Mouse (Mus musculus) duodenum, adult 2 months (tissue): ENCODE data around the gene P4hb. TPM values are rescaled to one million over a fixed set of nuclear protein-coding genes. Genes with fewer than 3 reads are reported as not detected.

Experiments used
- polyA plus RNA-seq: library from polyadenylated mRNA; depleted of rRNA; stranded (reverse); fragments of >200 nt; gene quantifications from 2 replicates; pipeline ENCODE4 v1.2.3, GENCODE M21; 2012; ENCODE audit warnings: low replicate concordance; rRNA removed

P4hb gene
- 428 and 758 TPM in 2 replicates for polyA plus RNA-seq

GRCm38 (mm10) chr11:120572752-120573584, at the start of gene P4hb:
P4hb (minus strand) TSS chr11:120573253.

GRCm38 (mm10) chr11:120617519-120618112, 44.6 kb upstream of the P4hb start, which contains the start of gene Pcyt2:
Pcyt2 (minus strand) TSS chr11:120617936.

GRCm38 (mm10) chr11:120608241-120609034, 35.4 kb upstream of the P4hb start, which contains the start of gene Npb:
Npb (plus strand) TSS chr11:120608477.

DNA sequence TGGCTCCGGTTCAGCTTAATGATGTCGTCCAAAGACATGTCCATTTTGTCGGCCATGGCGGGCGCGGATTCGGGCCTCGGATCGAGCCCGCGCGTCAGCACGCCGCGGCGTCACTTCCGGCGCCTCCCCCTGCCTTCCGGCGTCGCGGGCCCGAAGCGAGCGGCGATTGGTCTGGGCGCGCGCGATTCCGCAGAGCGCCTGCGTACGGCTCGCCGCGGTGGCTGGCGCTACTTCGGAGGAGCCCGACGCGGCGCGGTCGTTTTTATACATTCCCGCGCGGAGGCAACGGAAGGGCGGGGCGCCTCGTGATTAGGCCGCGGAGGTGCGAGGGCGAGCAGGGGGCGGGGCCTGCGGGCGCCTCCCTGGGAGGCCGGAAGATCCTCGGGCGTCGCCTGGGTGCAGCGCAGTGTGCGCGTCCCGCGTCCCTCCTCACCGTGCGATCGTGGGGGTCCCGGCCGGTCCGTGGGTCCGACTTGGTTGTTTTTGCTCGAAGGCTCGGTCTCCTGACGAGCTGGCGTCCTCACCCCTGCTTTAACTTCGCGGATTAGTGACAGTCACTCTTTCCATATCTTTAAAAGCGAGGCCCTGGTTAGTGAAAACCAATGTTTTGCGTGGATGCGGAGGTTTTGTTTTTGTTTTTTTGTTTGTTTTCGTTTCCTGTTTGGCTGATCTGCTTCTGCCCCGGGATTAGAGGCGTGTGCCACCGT, 25.4 kb upstream of the P4hb start, which contains the start of the genes Alyref and Anapc11:
Alyref (minus strand) TSS at position 83 of the 707 bp plus-strand sequence.
Anapc11 (plus strand) TSS at position 139 of the 707 bp plus-strand sequence.

DNA sequence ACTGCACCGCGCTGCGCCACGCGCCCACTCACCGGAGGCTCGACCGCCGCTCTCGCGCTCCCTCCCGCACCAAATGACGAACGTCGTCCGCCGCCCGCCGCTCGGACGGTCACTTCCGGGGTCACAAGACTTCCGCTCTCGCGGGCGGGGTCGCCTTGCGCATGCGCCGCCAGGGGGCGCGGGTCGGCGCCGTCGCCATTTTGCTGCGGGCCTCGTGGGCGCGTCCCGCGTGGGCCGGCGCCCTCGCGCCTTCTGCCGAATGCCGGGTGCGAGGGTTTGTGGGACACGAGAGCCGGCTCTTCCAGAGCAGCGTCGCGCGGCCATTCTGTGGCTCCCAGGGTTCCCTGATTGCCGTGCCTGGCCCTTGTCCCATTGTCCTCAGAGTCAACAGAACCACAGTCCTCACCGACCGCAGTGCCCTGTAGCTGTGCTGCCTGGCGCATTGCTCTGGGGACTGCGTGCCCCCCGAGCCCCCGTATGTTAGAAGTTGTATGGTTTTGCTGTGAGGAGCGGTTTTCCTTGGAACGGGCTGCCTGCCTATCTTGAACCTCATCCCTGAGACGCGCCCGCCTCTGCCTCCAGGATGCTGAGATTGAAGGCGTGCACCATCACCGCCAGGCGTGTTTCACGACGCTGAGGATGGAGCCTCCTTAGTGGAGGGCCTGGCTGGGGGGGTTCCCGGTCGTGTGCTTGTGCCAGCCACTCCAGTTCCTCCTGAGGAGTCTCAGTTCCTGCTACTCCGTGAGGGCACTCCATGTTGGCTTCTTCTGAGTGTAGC, 8.6 kb upstream of the P4hb start, which contains the start of gene Arhgdia:
Arhgdia (minus strand) TSS at position 135 of the 778 bp plus-strand sequence.

GRCm38 (mm10) chr11:120550810-120551440, 22.1 kb downstream of the P4hb start, which contains the start of gene Ppp1r27:
Ppp1r27 (minus strand) TSS chr11:120551132.

DNA sequence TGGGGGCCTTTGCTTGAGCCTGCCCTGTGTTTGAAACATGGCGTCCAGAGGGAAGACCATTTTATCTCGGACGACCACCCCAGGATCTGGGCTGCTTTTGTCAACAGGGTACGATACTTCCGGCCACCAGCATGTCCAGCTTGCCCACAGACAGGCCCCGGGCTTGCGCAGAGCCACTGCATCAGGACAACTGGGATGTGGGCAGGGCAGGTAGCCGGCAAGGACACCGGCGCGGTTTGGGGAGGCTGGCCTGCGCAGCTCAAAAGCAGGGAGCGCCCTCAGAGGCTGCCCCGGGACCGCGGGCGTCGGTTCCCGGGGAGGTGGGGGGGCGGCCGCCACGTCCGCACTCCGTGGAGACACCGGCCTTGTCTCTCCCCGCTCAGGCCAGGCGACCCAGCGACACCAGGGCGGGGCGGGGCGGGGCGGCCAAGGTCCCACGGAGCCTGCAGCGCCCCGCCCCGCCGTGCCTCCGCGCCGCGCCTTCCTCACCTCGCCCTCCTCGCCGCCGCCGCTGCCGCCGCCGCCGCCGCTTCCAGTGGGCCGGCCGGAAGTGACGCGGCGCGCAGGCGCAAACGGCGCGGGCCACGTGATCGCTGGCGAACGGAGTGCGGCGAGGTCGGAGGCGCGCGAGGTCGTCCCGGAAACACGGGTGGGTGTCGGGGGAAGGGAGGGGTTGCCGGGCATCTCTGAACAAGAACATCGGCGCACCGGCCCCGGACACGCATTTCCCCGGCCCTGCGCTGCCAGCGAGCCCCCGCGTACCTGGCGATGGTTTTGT, 23.7 kb downstream of the P4hb start, which contains the start of gene Mcrip1:
Mcrip1 (minus strand) TSS at position 560 of the 778 bp plus-strand sequence.

DNA sequence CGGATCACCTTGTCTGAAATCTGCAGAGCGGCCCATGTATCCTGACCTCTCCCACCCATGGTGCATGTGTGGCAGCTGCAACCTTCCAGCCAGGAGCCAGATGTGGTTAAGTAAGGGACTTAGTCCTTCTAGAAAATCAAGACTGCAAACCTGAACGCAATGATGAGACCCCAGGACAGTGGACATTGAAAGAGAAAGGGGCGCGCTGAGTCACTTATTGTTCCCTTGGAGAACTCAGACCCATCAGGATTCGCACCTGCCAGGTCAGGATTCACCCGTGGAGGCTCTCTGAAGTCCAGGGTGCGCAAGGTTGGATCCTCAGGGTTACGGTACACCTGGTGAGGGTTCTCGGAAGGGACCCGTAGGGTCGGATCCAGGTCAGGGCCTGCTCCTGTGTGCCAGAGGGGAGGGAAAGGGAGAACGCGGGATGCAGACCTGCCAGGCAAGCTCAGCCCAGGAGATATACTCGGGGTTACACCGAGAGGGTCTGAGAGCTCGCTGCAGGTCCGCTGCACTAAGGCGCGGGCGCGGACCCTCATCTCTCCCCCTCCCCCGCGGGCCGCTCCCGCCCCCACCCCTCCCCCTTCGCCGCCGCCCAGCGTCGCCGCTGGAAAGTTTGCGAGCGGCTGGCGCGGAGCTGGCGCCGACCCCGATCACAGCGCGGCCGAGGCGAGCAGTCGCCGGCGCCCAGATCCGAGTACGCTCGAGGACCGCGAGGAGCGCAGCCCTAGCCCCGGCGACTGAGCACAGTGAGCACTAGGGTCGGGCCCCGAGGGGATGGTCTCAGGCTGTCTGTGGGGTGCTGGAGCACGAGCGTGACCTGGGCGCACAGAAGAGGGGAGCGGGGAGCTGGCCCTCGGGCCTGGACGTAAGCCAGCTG, 42.7 kb downstream of the P4hb start, which contains the start of gene Gcgr:
Gcgr (plus strand) TSS at position 615 of the 880 bp plus-strand sequence.

Other genes with a start within 250 kb of the P4hb start
- gene Actg1, start 224.7 kb downstream of the P4hb start, polyA plus RNA-seq = 797 and 1,378 TPM in 2 replicates
- gene Fscn2, start 211.7 kb downstream of the P4hb start, polyA plus RNA-seq = 0.12 TPM in 1 of 2 replicates, not detected in the other
- gene Faap100, start 194.5 kb downstream of the P4hb start, polyA plus RNA-seq = 49.3 and 67.2 TPM in 2 replicates
- gene Nploc4, start 135.5 kb downstream of the P4hb start, polyA plus RNA-seq = 48.8 and 65.0 TPM in 2 replicates
- gene Tspan10, start 130.6 kb downstream of the P4hb start, polyA plus RNA-seq = 0.11 and 0.41 TPM in 2 replicates
- gene Pde6g, start 119.8 kb downstream of the P4hb start, polyA plus RNA-seq = 0.27 and 0.28 TPM in 2 replicates
- 24.0 and 38.7 TPM in 2 replicates for gene Oxld1, start 115.2 kb downstream of the P4hb start, polyA plus RNA-seq
- 4.9 and 6.0 TPM in 2 replicates for gene Ccdc137, start 115.1 kb downstream of the P4hb start, polyA plus RNA-seq
- gene Arl16, start 105.6 kb downstream of the P4hb start, polyA plus RNA-seq = 12.1 and 13.4 TPM in 2 replicates
- gene Mrpl12, start 88.6 kb downstream of the P4hb start, polyA plus RNA-seq = 161 and 284 TPM in 2 replicates
- gene Slc25a10, start 81.4 kb downstream of the P4hb start, polyA plus RNA-seq = 495 and 586 TPM in 2 replicates
- 1.7 and 2.5 TPM in 2 replicates for gene Gcgr, start 42.6 kb downstream of the P4hb start, polyA plus RNA-seq
- gene Mcrip1, start 23.5 kb downstream of the P4hb start, polyA plus RNA-seq = 28.4 and 38.6 TPM in 2 replicates
- gene Ppp1r27, start 22.1 kb downstream of the P4hb start, polyA plus RNA-seq = not detected in 2 replicates
- 773 and 1,267 TPM in 2 replicates for gene Arhgdia, start 8.4 kb upstream of the P4hb start, polyA plus RNA-seq
- gene Alyref, start 25.1 kb upstream of the P4hb start, polyA plus RNA-seq = 10.3 and 18.4 TPM in 2 replicates
- gene Anapc11, start 25.2 kb upstream of the P4hb start, polyA plus RNA-seq = 97.9 and 105 TPM in 2 replicates
- gene Npb, start 35.2 kb upstream of the P4hb start, polyA plus RNA-seq = 2.4 and 8.9 TPM in 2 replicates
- gene Pcyt2, start 44.7 kb upstream of the P4hb start, polyA plus RNA-seq = 661 and 912 TPM in 2 replicates
- gene Sirt7, start 52.0 kb upstream of the P4hb start, polyA plus RNA-seq = 89.3 and 105 TPM in 2 replicates
- 29.6 and 39.6 TPM in 2 replicates for gene Mafg, start 60.3 kb upstream of the P4hb start, polyA plus RNA-seq
- 7.4 and 36.8 TPM in 2 replicates for gene Pycr1, start 70.5 kb upstream of the P4hb start, polyA plus RNA-seq
- gene Myadml2, start 74.9 kb upstream of the P4hb start, polyA plus RNA-seq = 0.45 and 0.62 TPM in 2 replicates
- 0.69 and 4.7 TPM in 2 replicates for gene Notum, start 87.9 kb upstream of the P4hb start, polyA plus RNA-seq
- gene Aspscr1, start 99.7 kb upstream of the P4hb start, polyA plus RNA-seq = 164 and 233 TPM in 2 replicates
- 68.1 and 86.7 TPM in 2 replicates for gene Cenpx, start 140.5 kb upstream of the P4hb start, polyA plus RNA-seq
- 19.5 and 23.4 TPM in 2 replicates for gene Lrrc45, start 140.7 kb upstream of the P4hb start, polyA plus RNA-seq
- gene Rac3, start 148.2 kb upstream of the P4hb start, polyA plus RNA-seq = 7.2 and 8.1 TPM in 2 replicates
- gene Dcxr, start 154.0 kb upstream of the P4hb start, polyA plus RNA-seq = 116 and 156 TPM in 2 replicates
- gene Cbr2, start 158.9 kb upstream of the P4hb start, polyA plus RNA-seq = 4.2 and 5.5 TPM in 2 replicates
- gene Hmga1b, start 189.5 kb upstream of the P4hb start, polyA plus RNA-seq = 1.4 and 3.2 TPM in 2 replicates
- gene Rfng, start 211.0 kb upstream of the P4hb start, polyA plus RNA-seq = 94.9 and 139 TPM in 2 replicates
- 82.5 and 85.8 TPM in 2 replicates for gene Gps1, start 211.0 kb upstream of the P4hb start, polyA plus RNA-seq
- gene Dus1l, start 223.2 kb upstream of the P4hb start, polyA plus RNA-seq = 28.7 and 29.8 TPM in 2 replicates